Mouse (Mus musculus): Measurements from ENCODE around the gene Col4a2. TPM values are rescaled to one million over a fixed set of nuclear protein-coding genes. Genes with fewer than 3 reads are reported as not detected.

The Col4a2 gene
- polyA plus RNA-seq, 1 experiment from 2014 or later = 35.4 TPM

DNA sequence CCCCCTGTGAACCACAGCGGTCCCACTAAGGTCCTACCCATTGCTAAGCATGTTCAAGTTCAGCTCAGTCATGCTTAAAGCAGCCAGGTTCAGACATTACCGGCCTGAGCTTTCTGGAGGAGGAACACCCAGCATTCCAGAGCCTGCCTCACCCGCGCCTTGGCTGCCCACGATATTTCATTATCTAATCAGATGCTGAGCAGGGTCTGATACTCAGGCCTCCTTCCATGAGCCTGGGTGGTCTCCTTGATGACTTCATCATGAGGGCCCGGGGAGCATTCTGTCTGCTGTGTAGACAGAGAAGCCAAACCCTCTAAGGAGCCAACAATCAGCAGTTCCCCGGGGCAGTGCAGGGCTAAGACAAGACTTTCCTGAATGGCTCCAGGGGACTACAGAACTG is 80.6 kb downstream of the Col4a2 start:
- 72% methylated on average over 7 of the region's 7 CpGs for WGBS
- Histone ChIP-seq H3K9ac (replicated peaks) (no peak overlapping the region), H3K27ac (replicated peaks) (no peak overlapping the region), H3K27me3 (replicated peaks) (no peaks in the 10 kb centered on the region), H3K4me2 (no peak overlapping the region), H3K4me3 (replicated peaks) (no peak overlapping the region), H3K36me3 (no peaks in the 10 kb centered on the region), H3K9me3 (replicated peaks) (no peaks in the 10 kb centered on the region), H3K4me1 (peaks cover 3% of the 10 kb centered on the region; the same call in 1 of the 2 replicates)
- ATAC-seq (ENCODE audit: low FRiP score) = no peak

DNA sequence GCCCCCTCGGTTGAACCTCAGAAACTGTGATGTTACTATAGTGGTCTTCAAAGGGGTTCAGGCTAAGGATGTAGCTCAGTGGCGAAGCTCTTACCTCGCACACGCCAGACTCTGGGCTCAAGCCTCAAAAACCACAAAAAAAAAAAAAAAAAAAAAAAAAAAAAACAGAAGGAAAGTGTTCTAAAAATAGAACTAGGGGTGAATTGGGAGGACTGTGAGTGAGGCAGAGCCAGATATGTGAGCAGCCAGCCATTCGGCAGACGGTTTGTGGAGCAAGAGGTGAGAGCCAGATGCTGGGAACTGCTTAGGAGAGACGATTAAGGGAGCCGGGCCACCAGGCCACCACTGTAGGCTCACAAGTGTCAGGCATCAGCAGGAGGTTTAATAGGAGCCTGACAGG is 81.0 kb downstream of the Col4a2 start:
- peaks cover 3% of the 10 kb centered on the region; the same call in 1 of the 2 replicates for H3K4me1 ChIP-seq
- no peak overlapping the region for H3K4me2 ChIP-seq
- H3K27ac ChIP-seq (replicated peaks) = no peak overlapping the region
- H3K9ac ChIP-seq (replicated peaks) = no peak overlapping the region
- H3K9me3 ChIP-seq (replicated peaks) = no peaks in the 10 kb centered on the region
- H3K4me3 ChIP-seq (replicated peaks) = no peak overlapping the region
- no peaks in the 10 kb centered on the region for H3K27me3 ChIP-seq (replicated peaks)
- no peak for ATAC-seq (ENCODE audit: low FRiP score)
- 66% methylated on average over 8 of the region's 8 CpGs for WGBS
- H3K36me3 ChIP-seq = no peaks in the 10 kb centered on the region

DNA sequence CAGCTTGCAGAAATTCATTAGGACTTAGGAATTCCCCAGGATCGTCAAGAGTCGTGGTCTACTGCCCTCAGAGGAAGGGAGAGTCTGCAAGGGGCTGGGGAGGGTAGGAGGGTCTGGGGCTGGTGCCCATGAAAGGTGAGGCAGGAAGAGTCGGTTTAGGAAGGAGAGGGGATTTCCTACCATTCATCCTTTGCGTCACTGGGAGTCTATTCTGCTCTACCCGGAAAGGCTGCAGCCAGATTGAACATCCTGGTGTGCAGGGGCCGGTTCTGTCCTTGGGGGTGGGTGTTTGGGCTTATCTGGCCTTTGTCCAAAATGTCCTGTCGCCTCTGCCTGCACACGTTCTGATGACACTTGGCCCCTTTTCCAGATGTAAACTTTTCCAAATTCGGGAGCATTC is 82.2 kb downstream of the Col4a2 start:
- no peak for ATAC-seq (ENCODE audit: low FRiP score)
- H3K4me3 ChIP-seq (replicated peaks) = no peak overlapping the region
- H3K4me2 ChIP-seq = no peak overlapping the region
- H3K36me3 ChIP-seq = no peaks in the 10 kb centered on the region
- H3K4me1 ChIP-seq = peaks cover 4% of the 10 kb centered on the region; the same call in 1 of the 2 replicates
- H3K27me3 ChIP-seq (replicated peaks) = no peaks in the 10 kb centered on the region
- no peaks in the 10 kb centered on the region for H3K9me3 ChIP-seq (replicated peaks)
- no peak overlapping the region for H3K9ac ChIP-seq (replicated peaks)
- H3K27ac ChIP-seq (replicated peaks) = no peak overlapping the region
- WGBS = 73% methylated on average over 9 of the region's 9 CpGs

DNA sequence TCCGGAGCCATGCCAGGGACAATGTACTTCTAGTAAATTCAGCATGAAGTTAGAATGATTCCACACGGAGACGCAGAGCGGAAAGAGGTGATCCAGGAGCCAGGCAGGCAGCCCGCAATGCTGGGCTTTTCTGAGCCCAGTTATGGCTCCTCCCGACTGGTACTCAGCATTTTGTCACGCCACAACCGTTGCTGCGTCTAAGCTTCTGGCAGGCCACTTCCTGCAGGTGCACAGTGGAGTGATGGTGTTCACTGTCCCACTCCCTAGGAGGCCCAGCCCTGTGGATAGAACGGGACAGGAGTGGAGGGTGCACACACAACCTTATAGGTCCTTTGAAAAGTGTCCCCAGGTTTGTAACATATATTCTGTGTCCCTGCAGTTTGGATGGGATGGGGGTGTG is 83.0 kb downstream of the Col4a2 start:
- Histone ChIP-seq H3K4me2 (no peak overlapping the region), H3K4me3 (replicated peaks) (no peak overlapping the region), H3K9me3 (replicated peaks) (no peaks in the 10 kb centered on the region), H3K27me3 (replicated peaks) (no peaks in the 10 kb centered on the region), H3K9ac (replicated peaks) (no peak overlapping the region), H3K36me3 (no peaks in the 10 kb centered on the region), H3K4me1 (peaks cover 6% of the 10 kb centered on the region; the same call in 1 of the 2 replicates), H3K27ac (replicated peaks) (0 out of 2 replicates have a peak overlapping the region, but pooled peaks have one; percentile 14)
- WGBS = 74% methylated on average over 10 of the region's 10 CpGs
- ATAC-seq (ENCODE audit: low FRiP score) = no peak

DNA sequence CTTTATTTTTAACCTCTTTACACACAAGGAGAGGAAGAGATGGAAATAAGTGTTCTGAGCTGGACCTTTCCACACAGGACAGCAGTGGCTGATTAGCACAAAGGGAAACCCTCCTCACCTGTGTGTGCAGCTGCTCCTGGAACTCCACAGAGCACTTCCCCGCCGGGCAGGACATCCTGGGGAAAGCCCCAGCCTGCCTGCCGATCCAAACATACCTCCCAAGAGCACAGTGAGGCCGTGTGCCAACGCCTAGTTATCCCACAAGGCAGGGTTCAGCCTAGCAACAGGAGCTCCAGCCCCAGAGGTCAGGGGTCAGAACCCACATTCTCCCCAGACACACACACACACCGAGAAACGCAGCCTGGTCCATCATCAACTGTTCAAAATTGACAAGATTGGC is 83.5 kb downstream of the Col4a2 start:
- no peaks in the 10 kb centered on the region for H3K27me3 ChIP-seq (replicated peaks)
- H3K4me2 ChIP-seq = no peak overlapping the region
- no peak overlapping the region for H3K4me3 ChIP-seq (replicated peaks)
- no peak for ATAC-seq (ENCODE audit: low FRiP score)
- WGBS = 74% methylated on average over 7 of the region's 7 CpGs
- 0 out of 2 replicates have a peak overlapping the region, but pooled peaks have one; percentile 14 for H3K27ac ChIP-seq (replicated peaks)
- no peak overlapping the region for H3K9ac ChIP-seq (replicated peaks)
- peaks cover 6% of the 10 kb centered on the region; the same call in 1 of the 2 replicates for H3K4me1 ChIP-seq
- H3K9me3 ChIP-seq (replicated peaks) = no peaks in the 10 kb centered on the region
- no peaks in the 10 kb centered on the region for H3K36me3 ChIP-seq

DNA sequence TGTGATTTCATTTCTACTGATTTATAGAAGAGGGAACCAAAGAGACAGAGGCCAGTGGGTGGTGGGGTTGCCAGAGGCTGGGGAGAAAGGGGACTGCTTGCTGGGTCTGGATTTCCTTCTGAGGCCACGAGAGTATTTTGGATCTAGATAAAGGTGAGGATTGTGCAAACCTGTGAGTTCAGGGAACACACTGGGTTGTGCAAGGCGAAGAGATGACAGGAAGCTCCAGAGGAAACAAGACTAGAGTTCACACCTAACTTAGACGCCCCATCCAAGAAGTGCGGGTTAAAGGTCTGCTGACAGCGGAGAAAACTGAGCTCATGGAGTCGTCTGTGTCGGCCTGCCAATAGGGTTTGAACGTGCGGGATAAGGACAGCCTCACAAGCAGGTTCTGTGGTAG is 84.5 kb downstream of the Col4a2 start:
- ATAC-seq (ENCODE audit: low FRiP score) = no peak
- Histone ChIP-seq H3K27ac (replicated peaks) (no peak overlapping the region), H3K9me3 (replicated peaks) (no peaks in the 10 kb centered on the region), H3K9ac (replicated peaks) (no peak overlapping the region), H3K36me3 (no peaks in the 10 kb centered on the region), H3K4me3 (replicated peaks) (no peak overlapping the region), H3K4me1 (peaks cover 6% of the 10 kb centered on the region; the same call in 1 of the 2 replicates), H3K27me3 (replicated peaks) (no peaks in the 10 kb centered on the region), H3K4me2 (no peak overlapping the region)
- 89% methylated on average over 9 of the region's 9 CpGs for WGBS

DNA sequence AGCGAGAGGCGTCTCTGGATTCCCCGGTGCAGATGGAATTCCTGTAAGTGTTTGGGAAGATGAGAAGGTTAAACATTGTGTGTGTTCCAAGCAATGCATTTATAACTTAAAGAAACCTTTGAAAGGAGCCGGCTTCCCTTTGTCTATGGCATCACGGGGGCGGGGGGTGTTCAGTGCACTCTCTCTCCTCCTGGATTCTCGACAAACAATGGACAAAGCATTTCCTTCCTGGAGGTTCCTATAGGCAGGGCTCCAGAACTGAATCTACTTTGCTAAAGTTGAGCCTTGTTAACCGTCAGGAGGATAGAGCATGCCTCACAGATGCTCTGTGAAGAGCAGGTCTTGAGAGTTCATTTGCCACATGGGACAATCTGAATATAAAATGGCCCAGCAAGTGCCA is 87.1 kb downstream of the Col4a2 start:
- Histone ChIP-seq H3K4me2 (no peak overlapping the region), H3K9ac (replicated peaks) (no peak overlapping the region), H3K9me3 (replicated peaks) (no peaks in the 10 kb centered on the region), H3K36me3 (no peaks in the 10 kb centered on the region), H3K4me3 (replicated peaks) (no peak overlapping the region), H3K27ac (replicated peaks) (0 out of 2 replicates have a peak overlapping the region, but pooled peaks have one; percentile 2), H3K27me3 (replicated peaks) (no peaks in the 10 kb centered on the region), H3K4me1 (0 out of 2 replicates have a peak, but pooled peaks cover 4% of the 10 kb centered on the region)
- 31% methylated on average over 8 of the region's 8 CpGs for WGBS
- no peak for ATAC-seq (ENCODE audit: low FRiP score)

DNA sequence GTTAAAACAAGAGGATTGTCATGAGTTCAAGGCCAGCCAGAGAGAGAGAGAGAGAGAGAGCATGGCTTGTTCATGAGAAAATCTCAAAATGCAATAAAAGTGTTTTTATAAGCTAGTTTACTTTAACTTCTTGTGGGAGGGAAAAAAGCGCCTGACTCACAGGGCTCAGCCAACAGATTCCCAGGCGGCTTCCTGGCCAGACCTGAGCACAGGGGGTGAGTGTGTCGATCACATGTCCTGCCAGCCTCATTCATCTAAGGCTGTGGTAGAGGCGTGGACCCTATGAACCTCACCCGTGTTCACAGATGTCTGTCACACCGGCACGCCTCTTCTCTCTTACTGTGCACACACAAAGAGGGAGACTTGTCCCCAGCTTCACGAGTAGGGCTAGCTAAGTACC is 87.6 kb downstream of the Col4a2 start:
- 0 out of 2 replicates have a peak, but pooled peaks cover 4% of the 10 kb centered on the region for H3K4me1 ChIP-seq
- no peak overlapping the region for H3K4me3 ChIP-seq (replicated peaks)
- no peak overlapping the region; the same call in 1 of the 2 replicates for H3K27ac ChIP-seq (replicated peaks)
- ATAC-seq (ENCODE audit: low FRiP score) = no peak
- no peaks in the 10 kb centered on the region for H3K9me3 ChIP-seq (replicated peaks)
- H3K36me3 ChIP-seq = no peaks in the 10 kb centered on the region
- 72% methylated on average over 8 of the region's 8 CpGs for WGBS
- no peak overlapping the region for H3K4me2 ChIP-seq
- no peaks in the 10 kb centered on the region for H3K27me3 ChIP-seq (replicated peaks)
- H3K9ac ChIP-seq (replicated peaks) = no peak overlapping the region

DNA sequence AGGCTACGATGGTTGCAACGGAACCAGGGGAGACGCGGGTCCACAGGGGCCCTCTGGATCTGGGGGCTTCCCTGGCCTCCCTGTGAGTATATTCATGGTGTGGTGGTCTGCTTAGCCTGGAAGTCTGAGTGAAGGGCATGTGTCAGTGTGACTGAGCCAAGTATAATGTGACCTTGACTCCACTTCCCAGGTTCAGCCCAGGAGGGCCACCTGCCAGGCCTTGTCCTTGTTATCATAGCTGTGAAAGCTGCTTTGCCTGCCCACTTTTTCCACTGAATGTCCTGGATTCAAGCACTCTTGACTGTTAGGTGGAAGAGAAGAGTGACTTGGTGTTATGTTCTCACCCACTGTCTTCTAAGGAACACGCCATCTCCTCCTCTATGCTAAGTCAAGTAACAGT is 88.6 kb downstream of the Col4a2 start:
- WGBS = 97% methylated on average over 5 of the region's 5 CpGs
- H3K4me1 ChIP-seq = peaks cover 11% of the 10 kb centered on the region
- no peak overlapping the region for H3K27ac ChIP-seq (replicated peaks)
- H3K4me2 ChIP-seq = no peak overlapping the region
- no peak overlapping the region for H3K4me3 ChIP-seq (replicated peaks)
- no peak overlapping the region for H3K9ac ChIP-seq (replicated peaks)
- no peak for ATAC-seq (ENCODE audit: low FRiP score)
- no peaks in the 10 kb centered on the region for H3K36me3 ChIP-seq
- no peaks in the 10 kb centered on the region for H3K27me3 ChIP-seq (replicated peaks)
- no peaks in the 10 kb centered on the region for H3K9me3 ChIP-seq (replicated peaks)

DNA sequence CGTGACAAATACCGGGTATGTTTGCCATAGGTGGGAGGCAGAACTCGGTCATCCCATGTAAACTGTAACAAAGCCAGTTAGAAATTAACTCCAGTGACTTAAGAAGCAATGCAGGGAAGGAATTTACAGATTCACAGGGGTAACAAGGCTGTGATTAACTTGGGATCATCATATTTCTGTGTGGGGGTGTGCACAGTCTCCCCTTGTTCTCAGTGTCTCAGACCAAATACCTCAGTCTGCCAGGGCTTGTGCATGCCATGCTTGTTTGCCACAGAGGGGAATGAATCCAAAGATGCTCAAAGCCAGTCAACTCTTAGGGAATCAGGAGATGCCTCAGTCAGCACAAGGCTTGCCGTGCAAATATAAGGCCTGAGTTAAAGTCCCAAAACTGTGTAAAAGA is 89.6 kb downstream of the Col4a2 start:
- H3K4me3 ChIP-seq (replicated peaks) = no peak overlapping the region
- no peak overlapping the region for H3K4me2 ChIP-seq
- peaks cover 15% of the 10 kb centered on the region for H3K4me1 ChIP-seq
- WGBS = 90% methylated on average over 4 of the region's 4 CpGs
- H3K36me3 ChIP-seq = no peaks in the 10 kb centered on the region
- H3K27ac ChIP-seq (replicated peaks) = no peak overlapping the region
- H3K9ac ChIP-seq (replicated peaks) = no peak overlapping the region
- ATAC-seq (ENCODE audit: low FRiP score) = no peak
- H3K9me3 ChIP-seq (replicated peaks) = no peaks in the 10 kb centered on the region
- H3K27me3 ChIP-seq (replicated peaks) = no peaks in the 10 kb centered on the region

DNA sequence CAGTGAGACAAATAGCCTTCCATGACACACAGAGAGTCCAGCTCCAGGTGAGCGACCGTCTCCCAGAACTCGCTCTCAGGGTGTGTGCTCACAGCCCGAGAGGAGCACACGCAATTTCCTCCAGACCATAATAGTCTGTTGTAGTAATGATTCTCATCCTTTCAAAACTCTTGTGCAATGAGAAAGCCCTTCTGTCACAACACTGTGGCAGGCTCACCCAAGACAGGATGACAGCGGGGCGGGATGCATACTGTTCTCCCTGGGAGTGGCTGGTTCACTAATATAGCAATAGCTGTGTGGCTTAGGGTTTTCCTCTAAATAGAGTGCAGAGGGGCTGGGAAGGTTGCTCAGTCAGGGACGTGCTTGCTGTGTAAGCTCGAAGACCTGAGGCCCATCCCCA is 91.2 kb downstream of the Col4a2 start:
- Histone ChIP-seq H3K4me1 (peaks cover 15% of the 10 kb centered on the region), H3K9me3 (replicated peaks) (no peaks in the 10 kb centered on the region), H3K36me3 (no peaks in the 10 kb centered on the region), H3K4me3 (replicated peaks) (no peak overlapping the region), H3K27me3 (replicated peaks) (no peaks in the 10 kb centered on the region), H3K27ac (replicated peaks) (no peak overlapping the region), H3K9ac (replicated peaks) (no peak overlapping the region), H3K4me2 (no peak overlapping the region)
- 94% methylated on average over 9 of the region's 9 CpGs for WGBS
- no peak for ATAC-seq (ENCODE audit: low FRiP score)

DNA sequence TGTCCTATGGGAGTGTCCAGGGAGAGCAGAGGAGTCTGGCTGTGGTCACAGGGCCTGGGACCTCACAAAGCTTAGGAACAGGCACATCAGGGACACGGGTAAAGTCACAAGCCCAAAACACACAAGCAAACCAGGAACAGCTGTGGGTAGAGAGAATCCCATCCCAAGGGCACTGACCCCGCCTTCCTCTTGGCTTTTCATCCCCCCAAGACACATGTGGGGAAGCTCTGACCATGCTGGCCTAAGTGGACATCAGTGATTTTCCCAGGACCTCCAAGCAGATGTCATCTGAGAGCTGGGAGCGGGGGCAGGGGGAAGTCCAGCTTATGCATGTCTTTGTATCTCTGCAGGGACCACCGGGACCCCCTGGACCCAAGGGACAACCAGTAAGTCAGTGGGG is 92.0 kb downstream of the Col4a2 start:
- 83% methylated on average over 4 of the region's 4 CpGs for WGBS

More for the DNA sequence above, 92.0 kb downstream of the Col4a2 start:
- no peak for ATAC-seq (ENCODE audit: low FRiP score)
- Histone ChIP-seq H3K4me1 (peaks cover 15% of the 10 kb centered on the region), H3K27ac (replicated peaks) (no peak overlapping the region), H3K4me3 (replicated peaks) (no peak overlapping the region), H3K9me3 (replicated peaks) (no peaks in the 10 kb centered on the region), H3K27me3 (replicated peaks) (no peaks in the 10 kb centered on the region), H3K4me2 (no peak overlapping the region), H3K36me3 (no peaks in the 10 kb centered on the region), H3K9ac (replicated peaks) (no peak overlapping the region)

Data from neural tube, embryonic 15.5 days (tissue).